Comparison of ENCODE assay signal across 17 mouse cellular contexts in genomic region chr9:115862802-115863201, GRCm38 (mm10). TPM values are rescaled to one million over a fixed set of nuclear protein-coding genes. Genes with fewer than 3 reads are reported as not detected.
DNase-seq lines count a peak whose midpoint lies in the region; ATAC-seq and TF ChIP-seq lines count a peak whose summit lies in the region.
"Had no signal": no experiment of that assay in that cellular context is flagged by ENCODE, and none has a peak within 500 bp of the region (broad histone marks: within the 10 kb centered on the region; RNA-seq: fewer than 3 reads in every experiment).

No protein-coding gene starts in this region.

- H3K27ac ChIP-seq in ES-E14 (ENCODE audit: insufficient read depth, low read depth, low read length, poor library complexity, severe bottlenecking) = no peak overlapping the region
- H3K27ac ChIP-seq in liver, embryonic 15.5 days (replicated peaks) = no peak overlapping the region
- no peak overlapping the region for H3K27ac ChIP-seq in midbrain, embryonic 16.5 days (ENCODE audit: low read length)
- H3K27ac ChIP-seq: forebrain, embryonic 15.5 days; hindbrain, embryonic 12.5 days; limb, embryonic 10.5 days; stomach, embryonic 15.5 days had no signal

- no peak overlapping the region for H3K9ac ChIP-seq in ES-E14 (ENCODE audit: insufficient read depth, low read depth, low read length, poor library complexity, severe bottlenecking)
- H3K9ac ChIP-seq in liver, embryonic 15.5 days = no peak overlapping the region
- no peak overlapping the region for H3K9ac ChIP-seq in midbrain, embryonic 16.5 days (ENCODE audit: low read depth, low read length)
- H3K9ac ChIP-seq: forebrain, embryonic 15.5 days; hindbrain, embryonic 12.5 days; stomach, embryonic 15.5 days had no signal

- in situ Hi-C loops in ES-E14 (cut with MboI; ENCODE audit: low sequenced_read_pairs in 2 of 2, unreplicated experiment in 2 of 2) = no loop called here

- no peaks in the 10 kb centered on the region for H3K27me3 ChIP-seq in liver, embryonic 15.5 days
- no peaks in the 10 kb centered on the region for H3K27me3 ChIP-seq in midbrain, embryonic 16.5 days (ENCODE audit: control insufficient read depth, insufficient read depth, low read depth, low read length)
- H3K27me3 ChIP-seq: forebrain, embryonic 15.5 days; hindbrain, embryonic 12.5 days; stomach, embryonic 15.5 days had no signal

- ATAC-seq in erythroid progenitor cell, adult 5-6 weeks (replicated peaks; ENCODE audit: low FRiP score, poor library complexity, severe bottlenecking) = 0 out of 2 replicates have a peak, but pooled peaks have one; percentile 25
- ATAC-seq in liver, embryonic 15.5 days (ENCODE audit: insufficient read depth) = peak; percentile 49; the same call in 1 of the 2 replicates
- ATAC-seq in midbrain, embryonic 16.5 days = no peak
- ATAC-seq: forebrain, embryonic 15.5 days had no signal

- DNase-seq in 416B (ENCODE audit: low read depth) = peak; percentile 54
- DNase-seq in ES-E14 (ENCODE audit: low read depth, low spot score) = peak; percentile 68
- no peak for DNase-seq in urinary bladder, postnatal 4 days (ENCODE audit: low spot score in 2 of 2)
- no peak for DNase-seq in thymus, adult 18-20 months
- no peak for DNase-seq in frontal cortex, adult 2 months (ENCODE audit: extremely low spot score in 1 of 2, low spot score in 1 of 2)
- DNase-seq: cerebellum, adult 11-12 months; gastrocnemius, postnatal 10 days; kidney, adult 11 months; layer of hippocampus, postnatal 36 days had no signal

- H3K4me3 ChIP-seq in ES-E14 (ENCODE audit: insufficient read depth in 1 of 2, low read depth in 1 of 2, low read length in 2 of 2, poor library complexity in 1 of 2, severe bottlenecking in 1 of 2) = peak overlapping the region in 1 of 2 experiments; percentile 27; a peak in 1 of 4 replicates
- no peak overlapping the region for H3K4me3 ChIP-seq in liver, embryonic 15.5 days (replicated peaks)
- H3K4me3 ChIP-seq in midbrain, embryonic 16.5 days (ENCODE audit: low read depth, low read length) = no peak overlapping the region
- H3K4me3 ChIP-seq: forebrain, embryonic 15.5 days; hindbrain, embryonic 12.5 days; limb, embryonic 10.5 days; stomach, embryonic 15.5 days had no signal

- H3K9me3 ChIP-seq in ES-E14 (ENCODE audit: control insufficient read depth, insufficient read depth, low read depth, low read length) = no peaks in the 10 kb centered on the region
- H3K9me3 ChIP-seq in liver, embryonic 15.5 days (replicated peaks) = no peaks in the 10 kb centered on the region
- no peaks in the 10 kb centered on the region for H3K9me3 ChIP-seq in midbrain, embryonic 16.5 days (replicated peaks; ENCODE audit: control insufficient read depth, low read length, poor library complexity, severe bottlenecking)
- H3K9me3 ChIP-seq: forebrain, embryonic 15.5 days; hindbrain, embryonic 12.5 days; limb, embryonic 10.5 days; stomach, embryonic 15.5 days had no signal

- H3K36me3 ChIP-seq in ES-E14 (ENCODE audit: control insufficient read depth, insufficient read depth, low read length, poor library complexity, severe bottlenecking) = no peaks in the 10 kb centered on the region
- H3K36me3 ChIP-seq in liver, embryonic 15.5 days (replicated peaks) = no peaks in the 10 kb centered on the region
- no peaks in the 10 kb centered on the region for H3K36me3 ChIP-seq in midbrain, embryonic 16.5 days (ENCODE audit: control insufficient read depth, insufficient read depth, low read length)
- H3K36me3 ChIP-seq: forebrain, embryonic 15.5 days; hindbrain, embryonic 12.5 days; limb, embryonic 10.5 days; stomach, embryonic 15.5 days had no signal

- no peak overlapping the region for H3K4me2 ChIP-seq in liver, embryonic 15.5 days
- no peak overlapping the region for H3K4me2 ChIP-seq in midbrain, embryonic 16.5 days (ENCODE audit: low read length)
- H3K4me2 ChIP-seq: forebrain, embryonic 15.5 days; hindbrain, embryonic 12.5 days; midbrain, embryonic 11.5 days; stomach, embryonic 15.5 days had no signal

- 34% methylated on average over 5 of the region's 5 CpGs for WGBS in liver, embryonic 15.5 days (ENCODE audit: insufficient replicate concordance)
- 63% methylated on average over 5 of the region's 5 CpGs for WGBS in midbrain, embryonic 16.5 days

- no peaks in the 10 kb centered on the region for H3K4me1 ChIP-seq in ES-E14 (ENCODE audit: control insufficient read depth in 2 of 2, insufficient read depth in 2 of 2, low read length in 2 of 2, poor library complexity in 1 of 2)
- no peaks in the 10 kb centered on the region for H3K4me1 ChIP-seq in liver, embryonic 15.5 days (replicated peaks)
- peaks cover 4% of the 10 kb centered on the region; the same call in 1 of the 2 replicates for H3K4me1 ChIP-seq in midbrain, embryonic 16.5 days (ENCODE audit: control insufficient read depth, insufficient read depth, low read length)
- H3K4me1 ChIP-seq: forebrain, embryonic 15.5 days; hindbrain, embryonic 12.5 days; limb, embryonic 10.5 days; stomach, embryonic 15.5 days had no signal

TF ChIP-seq in ES-E14, 5 proteins besides CTCF, POLR2A, EP300 and RAD21:
- TF ChIP-seq ZNF384 (IDR thresholded peaks at IDR 0.05; ENCODE audit: low read depth, low read length) = no peak

RNA-seq across cellular contexts. Expression of gene Gadl1, which starts 46.5 kb away (rescaled TPM):
- total RNA-seq in ES-E14 (2012; rRNA removed) = not detected in 2 replicates
- not detected in 2 replicates for total RNA-seq in erythroid progenitor cell, adult 5-6 weeks (2015; ENCODE audit: low replicate concordance)
- not detected in 2 replicates for total RNA-seq in erythroid progenitor cell, adult 5-6 weeks (2017; ENCODE audit: low replicate concordance)
- polyA plus RNA-seq in liver, embryonic 15.5 days (2015; fragmentation: Nextera tagmentation; extraction: Ambion mirVana) = 0.29 and 0.35 TPM in 2 replicates
- polyA plus RNA-seq in midbrain, embryonic 16.5 days (2015; fragmentation: Nextera tagmentation; extraction: Ambion mirVana) = 0.13 and 0.29 TPM in 2 replicates
- polyA plus RNA-seq in frontal cortex, adult 2 months (2012; rRNA removed) = 0.34 and 0.38 TPM in 2 replicates

Comparison
In these comparisons a context has a peak if more than half of its experiments do, and no peak if none do; other contexts are left out.
1. DNase-seq: peak in 416B (single experiment) and ES-E14 (single experiment); none in urinary bladder, postnatal 4 days (0 of 2), thymus, adult 18-20 months (0 of 2) and frontal cortex, adult 2 months (0 of 2).